In genomic region chr9:112213411-112214255, GRCm38 (mm10) we compare ENCODE assay signal across 13 mouse cellular contexts. TPM values are rescaled to one million over a fixed set of nuclear protein-coding genes. Genes with fewer than 3 reads are reported as not detected.
A peak's percentile ranks its signal among the peaks of the same experiment; 100 is the strongest.
DNase-seq lines count a peak whose midpoint lies in the region; ATAC-seq and TF ChIP-seq lines count a peak whose summit lies in the region.
"Had no signal": no experiment of that assay in that cellular context is flagged by ENCODE, and none has a peak within 500 bp of the region (broad histone marks: within the 10 kb centered on the region; RNA-seq: fewer than 3 reads in every experiment).

No protein-coding gene starts in this region.

- no peak for TF ChIP-seq POLR2A in bone marrow, adult 2 months (IDR thresholded peaks at IDR 0.05; ENCODE audit: borderline replicate concordance, control insufficient read depth, low read depth, low read length)

- no peak for DNase-seq in cerebellum, adult 11-12 months
- DNase-seq in MN1 (ENCODE audit: low spot score), result no peak
- DNase-seq in ovary, postnatal 36 days (ENCODE audit: low spot score), result no peak
- DNase-seq: kidney, adult 11 months had no signal

- H3K27ac ChIP-seq in kidney, embryonic 15.5 days, result no peak overlapping the region
- H3K27ac ChIP-seq in kidney, embryonic 16.5 days (ENCODE audit: low read length), result no peak overlapping the region
- H3K27ac ChIP-seq in bone marrow, adult 2 months (ENCODE audit: control insufficient read depth, insufficient read depth, low read depth, low read length, poor library complexity), result no peak overlapping the region
- H3K27ac ChIP-seq: embryonic facial prominence, embryonic 15.5 days; macrophage had no signal

- no peaks in the 10 kb centered on the region for H3K36me3 ChIP-seq in kidney, embryonic 15.5 days
- H3K36me3 ChIP-seq in kidney, embryonic 16.5 days (ENCODE audit: insufficient read depth, low read length), result no peaks in the 10 kb centered on the region
- H3K36me3 ChIP-seq: embryonic facial prominence, embryonic 15.5 days had no signal

- no peaks in the 10 kb centered on the region for H3K4me1 ChIP-seq in kidney, embryonic 15.5 days
- no peaks in the 10 kb centered on the region for H3K4me1 ChIP-seq in kidney, embryonic 16.5 days (ENCODE audit: insufficient read depth, low read length)
- H3K4me1 ChIP-seq in bone marrow, adult 2 months (ENCODE audit: control insufficient read depth, insufficient read depth, low read length), result peaks cover 1% of the 10 kb centered on the region

- 35% methylated on average over 10 of the region's 10 CpGs for WGBS in kidney, embryonic 15.5 days
- 35% methylated on average over 10 of the region's 10 CpGs for WGBS in kidney, embryonic 16.5 days
- WGBS in bone marrow, adult 2 months, result 38% methylated on average over 10 of the region's 10 CpGs

- no peaks in the 10 kb centered on the region for H3K9me3 ChIP-seq in kidney, embryonic 15.5 days (replicated peaks)
- no peaks in the 10 kb centered on the region for H3K9me3 ChIP-seq in kidney, embryonic 16.5 days (ENCODE audit: low read length)
- H3K9me3 ChIP-seq: embryonic facial prominence, embryonic 15.5 days had no signal

- H3K4me2 ChIP-seq in kidney, embryonic 15.5 days, result no peak overlapping the region
- H3K4me2 ChIP-seq in kidney, embryonic 16.5 days (replicated peaks; ENCODE audit: low read depth, low read length), result no peak overlapping the region
- H3K4me2 ChIP-seq: embryonic facial prominence, embryonic 15.5 days had no signal

- peak; percentile 63 for ATAC-seq in cerebellum, adult (ENCODE audit: insufficient number of reproducible peaks, low FRiP score, low TSS enrichment)
- 0 out of 2 replicates have a peak, but pooled peaks have one; percentile 40 for ATAC-seq in kidney, embryonic 15.5 days (replicated peaks; ENCODE audit: low FRiP score)
- no peak; the same call in 1 of the 2 replicates for ATAC-seq in kidney, embryonic 16.5 days (ENCODE audit: low FRiP score, low TSS enrichment)
- ATAC-seq in megakaryocyte, adult 5-6 weeks (ENCODE audit: poor library complexity, severe bottlenecking), result 0 out of 2 replicates have a peak, but pooled peaks have one; percentile 15
- ATAC-seq: Patski had no signal

- no peak overlapping the region for H3K9ac ChIP-seq in kidney, embryonic 15.5 days
- no peak overlapping the region for H3K9ac ChIP-seq in kidney, embryonic 16.5 days (replicated peaks; ENCODE audit: low read length)
- H3K9ac ChIP-seq: embryonic facial prominence, embryonic 15.5 days had no signal

- H3K27me3 ChIP-seq in kidney, embryonic 15.5 days, result peaks cover 5% of the 10 kb centered on the region; the same call in 1 of the 2 replicates
- H3K27me3 ChIP-seq in kidney, embryonic 16.5 days (ENCODE audit: insufficient read depth, low read length), result no peaks in the 10 kb centered on the region
- H3K27me3 ChIP-seq: embryonic facial prominence, embryonic 15.5 days had no signal

- peak; percentile 25; the same call in 1 of the 2 replicates for TF ChIP-seq CTCF in bone marrow, adult 2 months (IDR thresholded peaks at IDR 0.05; ENCODE audit: control insufficient read depth, insufficient read depth, low read length)

- H3K4me3 ChIP-seq in kidney, embryonic 15.5 days (replicated peaks), result no peak overlapping the region
- no peak overlapping the region for H3K4me3 ChIP-seq in kidney, embryonic 16.5 days (ENCODE audit: low read length)
- H3K4me3 ChIP-seq in bone marrow, adult 2 months (replicated peaks; ENCODE audit: control insufficient read depth, low read depth, low read length), result no peak overlapping the region
- H3K4me3 ChIP-seq: embryonic facial prominence, embryonic 15.5 days had no signal

RNA-seq across cellular contexts. Expression of gene Arpp21, which starts 22.1 kb away (rescaled TPM):
- polyA plus RNA-seq in kidney, embryonic 15.5 days (2015; fragmentation: Nextera tagmentation; extraction: Ambion mirVana), result 1.5 and 2.3 TPM in 2 replicates
- polyA plus RNA-seq in kidney, embryonic 16.5 days (2015; fragmentation: Nextera tagmentation; extraction: Ambion mirVana), result 0.78 and 0.79 TPM in 2 replicates
- 2.8 and 5.9 TPM in 2 replicates for polyA plus RNA-seq in bone marrow, adult 2 months (2011; ENCODE audit: insufficient read depth, insufficient read length, low replicate concordance, missing spikeins)
- total RNA-seq in megakaryocyte, adult 5-6 weeks (2015), result 1.6 TPM in 1 of 2 replicates, not detected in the other
- 0.18 and 0.49 TPM in 2 replicates for total RNA-seq in megakaryocyte, adult 5-6 weeks (2017)
- polyA plus RNA-seq: gonadal fat pad, adult 2 months; Patski had no signal
